Mouse (Mus musculus): ENCODE measurements around the gene Serpina3m.

DNA sequence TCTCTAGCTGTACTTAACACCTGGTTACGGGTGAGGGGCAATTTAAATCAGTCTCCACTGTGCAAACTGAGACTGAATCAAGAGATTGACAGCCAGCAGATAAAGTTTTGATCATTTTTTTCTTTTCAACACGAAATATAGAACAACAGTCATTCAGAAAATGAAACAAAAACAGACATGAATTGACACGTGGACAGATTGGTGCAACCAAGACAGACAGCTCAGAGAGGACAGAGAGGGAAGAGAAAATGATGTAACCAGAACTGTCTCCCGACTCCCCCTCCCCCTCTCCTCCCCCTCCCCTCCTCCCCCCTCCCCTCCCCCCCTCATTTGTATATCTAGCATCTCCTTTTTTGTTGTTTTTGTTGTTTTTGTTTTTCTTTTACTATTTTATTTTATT is 48.4 kb upstream of the Serpina3m start:
- TF ChIP-seq CTCF (IDR thresholded peaks at IDR 0.05; ENCODE audit: insufficient read depth, low read length) (no peak), POLR2A (IDR thresholded peaks at IDR 0.05; ENCODE audit: borderline replicate concordance, extremely low read depth, low read depth, low read length) (no peak)

All from lung, adult 2 months (tissue).